Mouse (Mus musculus) gastrocnemius, postnatal 14 days (tissue): ENCODE data around the gene RPS10-NUDT3. TPM values are rescaled to one million over a fixed set of nuclear protein-coding genes. Genes with fewer than 3 reads are reported as not detected.

Source experiments
- DNase-seq: peaks from one replicate; pipeline ENCODE4 v3.0.0; 2021; ENCODE audit warnings: mixed read lengths
- intact Hi-C: fragments of 180-260 bp; cut with DNase I; formaldehyde crosslinking; loops from one replicate; pipeline ENCODE4 v1.15.1; 2025; ENCODE audit warnings: low total_unique reads
- long read RNA-seq, 2 experiments: library from polyadenylated mRNA; stranded (forward); transcript quantifications; one replicate each; pipeline ENCODE4 v2.0.0; 2021
- total RNA-seq, 2 experiments: library from RNA; stranded (reverse); gene quantifications; 2 replicates each; pipeline ENCODE4 v1.2.3; 2021

Gene RPS10-NUDT3
- total RNA-seq = not detected
- long read RNA-seq, experiment 1, partial matches to known transcripts = 1 of 2 reads
- long read RNA-seq, experiment 1, other reads (novel, unspliced or antisense) = 1 of 2 reads
- long read RNA-seq, experiment 2 = 0 reads

DNA sequence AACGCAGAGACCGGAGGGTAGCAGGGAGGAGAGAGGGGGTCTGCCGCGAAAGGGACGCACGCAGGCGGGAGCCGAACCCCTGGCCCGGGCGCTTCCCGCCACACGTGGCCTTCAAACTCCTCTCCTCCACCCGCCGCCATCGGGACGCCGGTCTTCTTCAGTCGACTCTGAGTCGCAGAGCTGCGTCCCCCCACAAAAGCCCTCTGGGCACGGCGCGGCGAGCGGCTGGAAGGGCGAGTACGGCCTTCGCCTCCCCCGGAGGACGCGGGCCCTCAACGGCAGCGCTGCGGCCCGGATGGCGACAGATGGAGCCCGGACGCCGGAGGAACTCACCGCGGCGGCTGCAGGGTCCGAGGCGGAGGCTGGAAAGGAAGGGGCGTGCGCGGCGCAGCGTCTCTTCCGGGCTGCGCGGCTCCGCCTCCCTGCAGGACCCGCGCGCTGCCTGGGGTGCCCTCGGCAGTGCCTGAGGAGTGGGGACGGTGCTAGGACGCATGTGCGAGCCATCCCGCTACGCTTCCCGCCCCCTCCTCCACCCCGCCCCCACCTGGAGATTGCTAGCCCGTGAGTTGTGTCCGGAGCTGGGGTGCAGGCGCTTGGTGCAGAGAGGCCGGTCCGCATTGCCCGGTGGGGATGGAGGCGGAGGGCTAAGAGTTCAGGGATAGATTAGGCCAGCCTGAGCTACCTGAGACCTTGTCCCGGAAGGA lies at the start of gene RPS10-NUDT3:
Gene RPS10-NUDT3 (minus strand): TSS at position 352 of the 704 bp plus-strand sequence.
- intact Hi-C loops = loop anchor here (5.0 kb wide), 1 partner anchor 68 kb away; the partner anchor contains the start of gene AI413582
- DNase-seq = peak; percentile 91

DNA sequence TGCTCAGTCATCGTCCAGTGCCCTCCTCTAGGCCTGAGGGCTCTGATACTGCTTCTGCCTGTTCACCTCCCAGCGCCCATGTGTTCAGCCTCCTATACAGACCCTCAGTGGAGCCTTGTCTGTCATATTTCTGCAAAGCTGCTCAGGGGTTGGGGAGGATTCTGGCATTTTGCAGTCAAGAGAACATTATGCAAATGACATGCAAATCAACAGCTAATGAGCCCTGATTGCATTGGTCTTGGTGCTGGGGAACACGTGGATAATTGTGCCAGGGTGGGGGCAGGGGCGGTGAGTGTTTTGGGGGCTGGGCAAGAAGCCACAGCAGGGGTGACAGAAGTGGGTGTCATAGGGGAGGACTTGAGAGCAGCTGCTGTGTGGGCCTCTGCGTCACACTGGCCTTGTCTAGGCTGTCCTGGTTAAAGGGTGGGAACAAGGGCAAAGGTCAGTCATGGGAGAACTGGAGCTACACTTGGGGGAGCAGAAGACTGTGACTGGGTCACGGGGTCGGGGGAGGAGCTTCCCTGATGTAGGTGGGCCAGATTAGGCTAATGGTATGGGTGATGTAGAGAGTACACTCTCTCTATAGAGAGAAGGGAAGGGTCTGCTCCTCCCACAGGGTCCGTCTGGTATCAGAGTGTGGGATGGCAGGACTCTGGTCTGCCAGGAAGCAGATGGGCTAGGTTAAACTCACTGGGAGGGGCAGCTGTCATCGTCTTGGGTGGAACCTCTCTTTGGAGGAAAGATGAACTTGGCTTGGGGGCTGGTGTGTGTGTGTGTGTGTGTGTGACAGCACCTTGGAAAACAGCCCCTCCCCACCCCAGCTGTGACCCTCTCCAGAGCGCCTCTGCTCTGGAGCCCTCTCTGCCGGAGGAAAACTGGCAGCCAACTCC lies 44.1 kb upstream of the RPS10-NUDT3 start:
- DNase-seq = no peak
- intact Hi-C loops = no loop called here

DNA sequence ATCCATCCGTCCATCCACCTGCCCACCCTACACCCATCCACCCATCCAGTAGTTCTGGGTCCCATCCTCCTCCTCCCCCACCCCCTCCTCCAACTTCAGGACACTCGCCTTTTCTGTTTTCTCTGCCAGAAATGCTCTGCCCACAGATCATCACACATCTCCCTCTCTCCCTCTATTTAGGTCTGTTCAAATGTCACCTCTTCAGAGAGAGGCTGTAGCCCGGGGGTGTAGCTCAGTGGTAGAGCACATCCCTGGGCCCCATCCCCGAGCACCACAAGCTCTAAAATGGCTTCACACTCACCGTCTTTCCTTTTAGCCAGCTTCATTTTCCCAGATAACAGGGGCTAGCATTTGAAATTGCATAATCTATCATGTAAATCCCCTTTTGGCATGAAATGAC lies 42.7 kb upstream of the RPS10-NUDT3 start:
- DNase-seq = no peak
- intact Hi-C loops = no loop called here

DNA sequence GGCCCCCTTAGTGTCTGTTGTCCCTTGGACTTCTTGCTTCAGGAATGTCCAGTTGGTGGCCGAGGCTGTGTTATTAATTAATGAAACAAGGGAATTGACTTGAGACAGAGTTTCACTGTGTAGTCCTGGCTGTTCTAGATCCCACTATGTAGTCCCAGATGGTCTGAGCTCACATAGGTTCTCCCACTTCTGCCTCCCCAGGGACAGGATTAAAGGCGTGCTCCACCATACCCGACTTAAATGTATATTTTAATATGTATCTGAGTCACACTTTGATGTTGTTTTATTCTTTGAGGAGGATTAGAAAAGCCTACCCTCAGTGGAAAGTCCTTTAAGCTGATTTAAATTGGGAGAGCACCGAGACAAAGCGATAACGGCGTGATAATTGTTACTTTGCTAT lies 41.2 kb upstream of the RPS10-NUDT3 start:
- no peak for DNase-seq
- intact Hi-C loops = no loop called here

DNA sequence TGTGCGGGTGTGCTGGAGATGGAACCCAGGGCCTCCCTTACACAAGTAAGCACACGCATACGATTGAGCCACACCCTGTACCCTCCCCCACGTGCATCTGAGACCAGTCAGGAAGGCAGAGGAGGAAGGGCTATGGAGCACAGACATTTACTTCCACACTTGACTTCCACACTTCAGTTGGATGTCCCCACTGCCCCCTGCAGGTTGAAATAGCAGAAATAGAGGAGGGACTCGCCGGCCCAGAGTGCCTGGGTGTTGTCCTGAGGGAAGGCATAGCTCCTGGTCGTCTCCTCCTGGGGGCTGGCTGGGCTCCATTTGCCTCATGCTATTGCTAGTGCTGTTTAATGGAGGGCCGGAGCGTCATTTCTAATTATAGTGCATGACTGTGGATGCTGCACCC lies 40.4 kb upstream of the RPS10-NUDT3 start:
- no peak for DNase-seq
- intact Hi-C loops = no loop called here

DNA sequence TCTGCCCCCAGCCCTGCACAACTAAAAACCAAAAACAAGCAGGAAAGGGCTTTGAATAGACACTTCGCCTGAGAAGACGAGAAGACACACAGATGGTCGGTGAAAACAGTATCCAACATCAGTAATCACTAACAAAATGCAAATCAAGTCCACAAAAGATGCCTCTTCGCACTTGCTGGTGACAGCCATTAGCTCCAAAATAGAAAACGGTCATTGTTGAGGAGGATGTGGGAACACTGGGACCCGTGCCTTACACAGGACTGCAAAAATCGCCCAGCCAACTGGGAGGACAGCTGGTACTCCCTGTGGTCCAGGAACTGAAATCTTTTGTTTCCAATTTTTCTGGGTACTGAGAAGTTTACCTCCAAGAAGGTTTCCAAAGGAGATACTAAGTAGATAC lies 38.9 kb upstream of the RPS10-NUDT3 start:
- no peak for DNase-seq
- intact Hi-C loops = no loop called here

DNA sequence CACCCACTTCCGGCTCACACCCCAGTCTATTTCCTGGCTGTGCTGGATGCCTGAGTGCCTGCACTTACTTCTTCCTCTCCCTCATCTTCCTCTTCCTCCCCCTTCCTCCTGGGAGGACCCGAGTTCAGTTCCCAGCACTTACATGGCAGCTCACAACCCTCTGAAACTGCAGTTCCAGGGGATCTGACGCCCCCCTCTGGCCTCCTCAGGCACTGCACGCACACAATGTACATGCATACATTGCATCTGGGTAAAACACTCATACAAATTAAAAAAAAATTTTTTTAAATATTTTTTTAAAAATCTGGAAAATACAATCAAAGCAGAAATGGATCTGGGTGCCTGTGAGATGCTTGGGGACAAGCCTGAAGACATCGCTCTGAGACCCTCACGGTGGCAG lies 36.7 kb upstream of the RPS10-NUDT3 start:
- DNase-seq = no peak
- intact Hi-C loops = no loop called here

DNA sequence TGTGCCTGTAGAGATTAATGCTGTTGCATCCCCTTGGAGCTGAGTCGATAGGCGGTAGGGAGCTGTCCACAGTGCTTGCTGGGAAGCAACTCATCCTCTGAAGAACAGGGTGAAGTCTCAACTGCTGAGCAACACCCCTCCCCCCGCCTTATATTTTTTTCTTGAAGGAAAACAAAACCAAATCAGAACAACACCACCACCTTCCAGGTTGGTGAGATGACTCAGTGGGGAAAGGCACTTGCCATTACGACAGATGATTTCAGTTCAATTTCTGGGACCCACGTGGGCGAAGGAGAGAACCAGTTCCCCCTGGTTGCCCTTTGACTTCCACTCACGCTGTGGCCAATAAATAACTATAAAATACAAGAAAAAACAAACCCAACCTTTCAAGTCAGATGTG lies 23.7 kb upstream of the RPS10-NUDT3 start:
- DNase-seq = no peak
- intact Hi-C loops = no loop called here

DNA sequence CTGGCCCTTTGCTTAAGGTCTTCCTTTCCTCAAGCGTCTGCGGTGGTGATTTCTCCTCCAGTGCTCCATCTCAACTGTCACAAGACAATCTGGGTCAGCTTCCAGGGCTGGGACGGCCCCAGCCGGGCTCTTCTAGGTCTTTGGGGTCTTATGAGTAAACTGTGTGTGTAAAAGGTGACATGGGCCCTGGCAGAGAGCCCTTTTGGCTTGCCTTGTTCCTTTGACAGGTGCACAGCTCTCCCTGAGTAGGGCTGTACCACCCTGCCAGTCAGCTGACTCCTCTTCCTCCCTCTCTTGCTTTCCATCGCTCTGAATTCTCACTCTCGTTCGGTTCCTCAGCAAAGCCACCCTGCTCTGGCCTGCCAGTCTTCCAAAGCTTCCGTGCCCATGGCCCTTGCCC lies 22.1 kb upstream of the RPS10-NUDT3 start:
- DNase-seq = no peak
- intact Hi-C loops = no loop called here

DNA sequence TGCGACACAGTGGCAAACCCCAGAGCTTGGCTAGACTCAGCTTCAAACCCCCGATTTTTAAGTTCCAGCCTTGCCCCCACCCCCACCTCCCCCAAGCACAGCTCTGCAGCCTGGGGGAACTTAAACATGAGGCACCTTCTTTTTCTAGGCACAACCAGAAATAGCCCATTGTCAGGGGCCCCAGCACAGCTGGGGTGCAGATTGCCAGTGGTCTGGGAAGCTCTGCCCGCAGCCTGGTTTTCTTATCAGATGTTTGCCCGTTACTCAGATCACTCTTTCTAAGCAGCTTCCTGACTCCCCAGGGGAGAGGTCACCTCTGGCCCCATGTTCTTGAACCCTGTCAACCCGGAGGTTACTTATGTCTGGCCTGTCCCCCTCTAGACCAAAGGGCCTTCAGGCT lies 21.4 kb upstream of the RPS10-NUDT3 start:
- DNase-seq = no peak
- intact Hi-C loops = no loop called here

DNA sequence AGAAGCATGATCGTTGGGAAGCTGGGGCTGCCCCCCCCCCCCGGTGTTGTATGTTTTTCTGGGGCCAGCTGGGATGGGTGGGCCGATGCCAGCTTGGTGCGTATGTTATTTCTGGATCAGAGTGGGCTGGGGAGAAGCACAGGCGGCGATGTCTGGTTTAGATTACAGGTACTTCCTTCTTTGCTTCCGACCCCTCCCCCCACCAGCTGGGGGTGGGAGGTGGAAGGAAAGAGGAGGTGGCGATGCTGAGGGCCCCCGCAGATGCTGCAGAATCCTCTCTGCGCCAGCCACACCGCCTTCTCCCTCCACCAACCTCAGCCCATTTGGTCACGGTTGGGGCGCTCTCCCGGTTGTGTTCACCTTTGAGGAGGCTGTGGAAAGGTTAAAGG lies 21.0 kb upstream of the RPS10-NUDT3 start:
- intact Hi-C loops = no loop called here

DNA sequence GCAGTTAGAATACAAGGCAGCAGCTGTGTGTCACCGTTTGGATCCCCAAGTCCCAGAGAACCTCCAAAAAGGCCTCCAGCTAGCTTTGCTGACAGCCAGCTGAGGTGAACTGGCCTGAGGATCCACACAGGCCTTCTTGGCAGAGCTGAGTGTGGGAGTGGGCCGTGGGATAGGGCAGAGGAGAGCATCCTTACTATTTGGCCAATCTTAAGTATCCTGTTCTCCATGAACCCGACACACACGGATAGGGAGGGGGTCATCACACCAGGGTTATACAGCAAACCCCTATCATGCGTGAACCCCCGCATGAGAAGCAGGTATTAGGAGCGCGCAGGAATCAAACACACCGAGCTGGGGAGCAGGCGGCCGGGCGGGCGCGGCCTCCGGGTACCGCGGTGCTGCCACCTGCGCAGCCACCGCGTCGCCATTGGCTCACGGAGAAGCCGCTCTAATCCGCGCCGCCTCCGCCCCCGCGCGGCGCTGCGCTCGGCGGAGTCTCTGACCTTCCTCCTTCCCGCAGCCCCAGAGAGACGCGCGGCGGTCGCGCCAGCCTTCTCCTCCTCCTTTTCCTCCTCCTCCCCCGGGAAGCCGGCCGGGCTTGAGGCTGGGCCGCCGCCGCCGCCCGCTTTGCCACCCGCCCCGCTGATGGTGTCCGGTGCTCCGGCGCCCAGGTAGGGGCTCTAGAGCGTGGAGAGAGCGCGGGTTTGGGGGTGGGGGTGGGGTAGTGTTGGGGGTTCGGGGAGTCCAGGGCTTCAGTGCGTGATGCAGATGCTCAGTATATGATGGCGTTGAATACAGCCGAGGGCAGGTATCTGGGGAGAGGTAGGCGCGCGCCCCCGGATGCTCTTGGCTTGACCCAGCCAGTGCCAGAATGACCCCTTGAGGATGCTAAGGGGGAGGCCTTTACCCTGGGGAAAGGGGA lies 20.3 kb upstream of the RPS10-NUDT3 start, which contains the start of gene Pacsin1:
Gene Pacsin1 (plus strand): TSS at position 421 of the 922 bp plus-strand sequence.
- intact Hi-C loops = no loop called here
- DNase-seq = no peak

More for the DNA sequence above, 21.0 kb upstream of the RPS10-NUDT3 start:
- no peak for DNase-seq

DNA sequence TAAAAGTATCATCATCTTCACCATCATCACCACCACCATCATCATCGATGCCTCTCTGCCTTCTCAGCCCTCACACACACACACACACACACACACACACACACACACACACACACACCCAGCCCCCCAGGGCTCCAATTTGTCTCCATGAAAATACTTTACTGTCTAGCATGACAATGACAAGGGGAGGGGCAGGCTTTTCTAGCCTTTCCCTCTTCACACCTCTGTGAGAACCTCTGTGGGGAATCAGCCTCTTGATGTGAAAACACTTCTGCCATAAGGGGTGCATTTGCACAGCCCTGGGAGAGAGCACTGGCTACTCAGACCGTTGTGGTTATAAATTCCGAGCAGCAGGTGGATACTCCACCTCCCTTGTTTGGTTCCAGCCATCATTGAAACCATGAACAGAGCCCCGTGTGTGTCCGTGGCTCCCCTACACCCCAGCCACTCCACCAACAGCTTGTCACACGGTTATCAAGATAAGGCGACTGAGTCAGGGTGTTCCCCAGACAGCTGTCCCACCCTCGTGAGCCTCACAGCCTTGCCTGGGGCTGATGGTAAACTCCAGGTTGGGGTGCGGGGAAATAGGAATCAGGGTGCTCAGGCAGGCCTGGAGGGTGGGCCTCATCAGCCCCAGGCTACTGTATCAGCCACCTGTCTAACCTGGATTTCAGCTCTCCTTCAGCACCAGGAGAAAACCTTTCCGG lies 18.4 kb upstream of the RPS10-NUDT3 start:
- DNase-seq = no peak
- intact Hi-C loops = loop anchor here (5.0 kb wide), 1 partner anchor 109 kb away; no protein-coding TSS in a partner anchor

DNA sequence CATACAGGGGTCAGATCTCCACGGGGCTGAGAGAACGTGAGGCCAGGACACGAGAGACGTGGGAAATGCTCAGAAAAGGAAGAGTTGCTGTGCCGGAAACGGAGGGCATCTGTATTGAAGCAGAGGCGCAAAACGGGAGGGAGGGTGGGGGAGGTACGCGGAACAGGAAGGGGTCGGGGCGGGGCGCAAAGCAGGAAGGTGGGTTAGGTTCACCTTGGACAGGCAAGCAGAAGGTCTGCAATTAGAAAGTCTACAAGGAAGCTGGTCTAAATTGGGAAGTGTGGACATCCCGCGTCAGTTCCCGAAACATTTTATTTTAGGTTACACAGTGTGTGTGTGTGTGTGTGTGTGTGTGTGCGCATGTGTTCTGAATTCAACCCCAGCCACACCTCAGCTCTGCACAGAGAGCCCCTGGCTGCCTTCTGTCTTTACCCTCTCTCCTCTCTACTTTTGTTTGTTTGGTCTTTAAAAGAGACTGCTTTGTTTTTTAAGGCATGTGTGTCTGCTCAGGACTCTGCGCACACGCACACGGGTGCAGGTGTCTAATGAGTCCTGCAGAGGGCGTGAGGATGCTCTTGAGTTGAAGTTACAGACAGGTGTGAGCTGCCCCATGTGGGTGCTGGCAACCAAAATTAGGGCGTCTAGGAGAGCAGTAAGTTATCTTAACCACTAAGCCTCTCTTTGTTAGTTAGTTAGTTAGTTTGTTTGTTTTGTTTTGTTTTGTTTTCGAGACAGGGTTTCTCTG lies 17.2 kb upstream of the RPS10-NUDT3 start:
- no peak for DNase-seq
- intact Hi-C loops = loop anchor here (5.0 kb wide), 1 partner anchor 110 kb away; no protein-coding TSS in a partner anchor

DNA sequence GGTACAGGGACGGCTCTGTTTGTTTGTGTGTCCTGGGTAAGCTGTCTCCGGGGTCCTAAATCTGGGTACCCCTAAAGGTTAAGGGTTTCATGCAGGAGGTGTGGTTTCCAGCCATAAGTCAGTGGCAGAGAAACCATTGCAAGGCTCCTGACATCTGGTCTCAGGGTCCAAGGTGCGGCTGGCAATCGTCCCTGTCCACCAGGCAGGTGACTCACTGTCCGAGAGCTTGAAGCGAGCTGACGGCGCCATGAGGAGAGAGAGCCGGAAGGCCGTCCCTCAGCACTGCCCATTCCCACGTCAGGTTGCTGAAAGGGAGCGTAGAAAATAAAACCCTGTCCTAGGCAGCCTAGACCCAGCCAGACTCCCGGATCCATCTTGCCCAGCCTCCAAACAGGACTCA lies 15.6 kb upstream of the RPS10-NUDT3 start:
- no peak for DNase-seq
- intact Hi-C loops = loop anchor here (5.0 kb wide), 1 partner anchor 112 kb away; no protein-coding TSS in a partner anchor

DNA sequence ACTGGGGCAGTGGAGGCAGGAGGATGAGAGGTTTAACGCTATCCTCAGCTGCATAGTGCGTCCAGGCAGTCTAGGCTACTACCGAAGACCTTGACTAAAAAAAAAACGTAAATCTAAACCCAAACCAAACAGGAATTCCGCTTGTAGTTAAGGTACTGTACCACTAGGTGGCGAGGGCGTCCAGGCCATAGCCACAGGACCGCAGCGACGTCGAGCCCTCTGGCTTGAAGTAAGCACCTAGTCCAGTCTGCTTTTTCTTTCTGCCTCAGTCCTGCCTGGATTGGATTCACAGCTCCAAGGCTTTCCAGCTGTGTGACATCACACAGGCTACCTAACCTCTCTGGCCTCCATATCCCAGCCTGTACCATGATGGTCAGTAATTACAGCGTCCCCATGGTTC lies 15.1 kb upstream of the RPS10-NUDT3 start:
- intact Hi-C loops = loop anchor here (5.0 kb wide), 1 partner anchor 112 kb away; no protein-coding TSS in a partner anchor
- peak; percentile 41 for DNase-seq

DNA sequence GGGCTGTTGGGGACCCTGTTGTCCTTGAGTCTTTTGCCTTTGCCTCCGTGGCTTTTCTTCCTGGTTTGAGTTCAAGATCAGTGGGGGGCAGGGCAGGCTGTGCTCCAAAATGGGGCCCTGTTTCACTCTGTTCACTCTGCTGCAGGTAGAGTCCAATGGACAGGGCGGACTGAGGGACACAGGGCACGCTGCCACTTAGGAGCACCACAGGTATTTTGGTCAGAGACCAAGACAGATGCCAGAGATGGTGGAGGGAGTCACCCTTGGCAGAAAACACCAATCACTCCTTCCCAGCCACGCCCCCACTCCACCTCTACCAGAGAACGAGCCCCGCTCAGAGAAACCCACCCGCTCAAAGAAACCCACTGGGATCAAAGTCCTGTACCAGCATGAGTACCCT lies 10.8 kb upstream of the RPS10-NUDT3 start:
- no peak for DNase-seq
- intact Hi-C loops = no loop called here

DNA sequence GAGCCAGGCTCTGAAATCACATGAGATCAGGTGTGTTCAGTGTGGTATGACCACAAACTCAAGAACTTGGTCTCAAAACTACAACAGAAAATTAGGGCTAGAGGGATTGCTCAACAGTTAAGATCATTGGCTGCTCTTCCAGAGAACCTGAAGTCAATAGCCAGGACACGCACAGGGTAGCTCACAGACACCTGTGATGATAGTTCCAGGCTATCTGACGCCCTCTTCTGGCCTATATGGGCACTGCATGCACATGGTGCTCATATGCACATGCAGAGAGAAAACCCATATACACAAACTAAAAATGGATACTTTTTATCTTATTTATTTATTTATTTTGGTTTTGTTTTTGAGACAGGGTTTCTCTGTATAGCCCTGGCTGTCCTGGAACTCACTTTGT lies 9.6 kb upstream of the RPS10-NUDT3 start:
- intact Hi-C loops = no loop called here
- no peak for DNase-seq
